Mouse (Mus musculus): ENCODE results near the gene Pou3f3.

GRCm38 (mm10) chr1:42694665-42695577, 647 bp upstream of the Pou3f3 start:
- TF ChIP-seq CTCF (IDR thresholded peaks at IDR 0.05; ENCODE audit: borderline replicate concordance, control insufficient read depth, extremely low read depth, insufficient read depth, low read length, poor library complexity) (no peak), POLR2A (IDR thresholded peaks at IDR 0.05; ENCODE audit: control insufficient read depth, extremely low read depth, insufficient read depth, low read length, poor library complexity) (no peak)
